Mouse (Mus musculus) lung, embryonic 14.5 days (tissue): ENCODE results near the gene Olfr459. TPM values are rescaled to one million over a fixed set of nuclear protein-coding genes. Genes with fewer than 3 reads are reported as not detected.
A peak's percentile ranks its signal among the peaks of the same experiment; 100 is the strongest.

Experiments used
- ATAC-seq: fragments of 200-750 bp; cut with Nextera tagmentation; 2 replicates; pipeline ENCODE4 v1.8.0; 2017; ENCODE audit warnings: mild to moderate bottlenecking, moderate TSS enrichment, moderate library complexity; ENCODE audit not compliant: insufficient read depth
- DNase-seq: peaks from one replicate; pipeline ENCODE4 v3.0.0-alpha.2; 2015
- H3K27ac ChIP-seq: fragments of 300-500 bp; sonication (generic); 2 replicates; pipeline ENCODE4 v1.5.1; 2014; ENCODE audit warnings: low read depth, mild to moderate bottlenecking, moderate library complexity
- H3K27me3 ChIP-seq: fragments of 300-500 bp; sonication (generic); 2 replicates; pipeline ENCODE4 v1.6.1; 2014; ENCODE audit warnings: low read length, control low read depth; ENCODE audit not compliant: insufficient read depth
- H3K36me3 ChIP-seq: fragments of 300-500 bp; sonication (generic); 2 replicates; pipeline ENCODE4 v1.6.1; 2014; ENCODE audit warnings: control low read depth; ENCODE audit not compliant: insufficient read depth
- H3K4me1 ChIP-seq: fragments of 300-500 bp; sonication (generic); 2 replicates; pipeline ENCODE4 v1.6.1; 2014; ENCODE audit warnings: antibody characterized with exemption, control low read depth; ENCODE audit not compliant: insufficient read depth
- H3K4me2 ChIP-seq: fragments of 300-500 bp; sonication (generic); 2 replicates; pipeline ENCODE4 v1.6.1; 2014; ENCODE audit warnings: mild to moderate bottlenecking
- H3K4me3 ChIP-seq: fragments of 300-500 bp; sonication (generic); 2 replicates; pipeline ENCODE4 v1.5.1; 2014; ENCODE audit warnings: low read depth, low read length
- H3K9ac ChIP-seq: fragments of 300-500 bp; sonication (generic); 2 replicates; pipeline ENCODE4 v1.6.1; 2014
- H3K9me3 ChIP-seq: fragments of 300-500 bp; sonication (generic); 2 replicates; pipeline ENCODE4 v1.6.1; 2016; ENCODE audit warnings: low read depth, low read length, control low read depth
- CTCF ChIP-seq: IDR thresholded peaks from 2 replicates; pipeline ENCODE4 v1.5.1; 2016; ENCODE audit warnings: antibody characterized with exemption, low read depth
- WGBS: fragments of 180-500 bp; shearing (Covaris S2); extraction: QIAGEN DNeasy Blood & Tissue Kit; methylation state at CpG from one replicate; pipeline ENCODE4 v1.1.7; 2014; 5-methylcytosine and 5-hydroxymethylcytosine counted together
- polyA plus RNA-seq: library from polyadenylated mRNA; unstranded; fragments of >200 nt; fragmentation: Nextera tagmentation; extraction: Ambion mirVana; gene quantifications from 2 replicates; pipeline ENCODE4 v1.2.1, GENCODE M21; 2014

Olfr459 gene
- polyA plus RNA-seq, 1 experiment from 2014 or later = not detected

DNA sequence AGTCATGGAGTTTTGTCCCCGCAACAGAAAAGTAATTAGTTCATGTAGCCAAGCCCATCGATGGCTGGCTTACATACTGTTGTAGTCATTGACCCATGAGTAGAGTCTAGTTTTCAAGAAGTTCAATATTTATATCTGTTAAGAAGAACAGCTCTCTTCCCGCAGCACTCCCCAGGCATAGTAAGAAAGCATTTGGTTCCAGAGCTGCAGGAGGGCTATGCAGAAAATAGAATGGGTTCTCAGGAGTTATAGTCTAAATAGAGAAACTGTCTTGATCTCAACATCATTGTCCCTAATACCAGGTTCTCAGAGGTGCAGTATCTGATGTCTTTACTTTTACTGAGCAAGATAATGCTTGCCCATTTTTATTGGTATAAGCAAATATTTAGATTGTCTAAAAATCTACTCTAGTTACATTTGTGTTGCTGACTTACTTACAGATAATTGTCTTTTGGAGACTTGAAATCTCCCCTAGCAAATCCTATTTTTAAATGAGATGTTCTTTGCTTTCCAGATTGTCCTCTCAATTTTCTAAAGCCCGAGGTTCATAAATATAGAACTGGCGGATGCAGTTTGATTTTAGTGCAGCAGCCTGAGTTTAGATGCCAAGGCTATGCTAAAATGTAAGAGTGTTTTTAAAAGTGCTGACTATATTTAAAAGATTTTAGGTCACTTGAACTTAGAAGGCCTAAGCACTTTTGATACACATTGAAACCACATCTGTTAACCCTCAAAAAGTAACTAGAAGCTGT lies 40.1 kb downstream of the Olfr459 start:
- no peak overlapping the region for H3K4me3 ChIP-seq
- DNase-seq = no peak
- H3K9ac ChIP-seq = no peak overlapping the region
- H3K4me1 ChIP-seq = no peaks in the 10 kb centered on the region
- WGBS = 88% methylated on average over 5 of the region's 5 CpGs
- no peak overlapping the region for H3K4me2 ChIP-seq
- no peaks in the 10 kb centered on the region for H3K9me3 ChIP-seq
- H3K27me3 ChIP-seq = no peaks in the 10 kb centered on the region
- no peak for TF ChIP-seq CTCF
- no peaks in the 10 kb centered on the region for H3K36me3 ChIP-seq
- H3K27ac ChIP-seq = no peak overlapping the region
- no peak for ATAC-seq

DNA sequence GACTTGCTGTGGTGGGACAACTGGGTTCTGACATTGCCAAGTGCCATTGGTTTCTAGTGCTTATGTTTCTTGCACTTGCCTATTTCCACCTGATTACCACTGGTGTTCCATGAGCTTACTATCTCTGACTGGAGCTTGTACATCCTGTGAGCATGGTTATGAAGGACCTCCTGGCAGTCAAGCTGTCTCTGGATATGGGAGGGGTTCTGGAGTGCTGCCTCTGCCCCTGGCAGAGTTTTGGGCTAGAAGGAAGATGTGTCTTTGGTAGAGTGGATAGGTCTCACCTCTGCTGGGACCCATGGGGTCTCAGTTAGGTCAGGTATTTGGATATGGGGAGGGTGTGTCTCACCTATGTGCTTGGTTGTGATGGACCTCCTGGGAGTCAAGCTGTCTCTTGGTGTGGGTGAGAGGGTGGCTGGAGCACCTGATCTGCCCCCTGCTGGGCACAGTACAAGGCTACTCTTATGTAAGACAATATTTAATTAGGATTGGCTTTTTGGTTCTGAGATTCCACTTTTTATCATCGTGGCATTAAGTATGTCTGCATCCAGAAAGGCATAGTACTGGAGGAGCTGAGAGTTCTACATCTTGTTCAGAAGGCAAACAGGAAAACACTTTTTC lies 46.9 kb downstream of the Olfr459 start:
- no peak for DNase-seq
- WGBS = 74% methylated on average over 1 of the region's 1 CpGs
- no peak for ATAC-seq
- Histone ChIP-seq H3K9ac (no peak overlapping the region), H3K27me3 (no peaks in the 10 kb centered on the region), H3K4me2 (no peak overlapping the region), H3K4me1 (no peaks in the 10 kb centered on the region), H3K9me3 (no peaks in the 10 kb centered on the region), H3K27ac (no peak overlapping the region), H3K36me3 (no peaks in the 10 kb centered on the region), H3K4me3 (no peak overlapping the region)
- peak; percentile 25; the same call in 1 of the 2 replicates for TF ChIP-seq CTCF

- no peak overlapping the region for H3K27ac ChIP-seq
- H3K9ac ChIP-seq = no peak overlapping the region
- no peak for ATAC-seq
- H3K4me1 ChIP-seq = no peaks in the 10 kb centered on the region
- no peaks in the 10 kb centered on the region for H3K27me3 ChIP-seq
- no peak for DNase-seq
- WGBS = 76% methylated on average over 2 of the region's 2 CpGs
- H3K9me3 ChIP-seq = no peaks in the 10 kb centered on the region
- no peak overlapping the region for H3K4me3 ChIP-seq
- H3K4me2 ChIP-seq = no peak overlapping the region
- no peaks in the 10 kb centered on the region for H3K36me3 ChIP-seq
- no peak for TF ChIP-seq CTCF
These were observed 53.5 kb downstream of the Olfr459 start for GRCm38 (mm10) chr6:41721430-41721829.

Other genes with a start within 250 kb of the Olfr459 start
- 11.3 and 12.9 TPM in 2 replicates for gene Ephb6, start 169.7 kb downstream of the Olfr459 start, polyA plus RNA-seq
- 1.5 and 1.6 TPM in 2 replicates for gene Trpv6, start 138.8 kb downstream of the Olfr459 start, polyA plus RNA-seq
- not detected in 2 replicates for gene Trpv5, start 94.4 kb downstream of the Olfr459 start, polyA plus RNA-seq
- gene Llcfc1, start 90.7 kb downstream of the Olfr459 start, polyA plus RNA-seq = not detected in 2 replicates
- gene Kel, start 70.8 kb downstream of the Olfr459 start, polyA plus RNA-seq = 0.41 and 1.8 TPM in 2 replicates
- gene Pip, start 72.4 kb upstream of the Olfr459 start, polyA plus RNA-seq = not detected in 2 replicates
- gene Sval2, start 77.8 kb upstream of the Olfr459 start, polyA plus RNA-seq = not detected in 2 replicates
- not detected in 2 replicates for gene Sval1, start 176.5 kb upstream of the Olfr459 start, polyA plus RNA-seq
- not detected in 2 replicates for gene Sval3, start 193.0 kb upstream of the Olfr459 start, polyA plus RNA-seq